Mouse (Mus musculus): ENCODE data around the gene Fam204a. TPM values are rescaled to one million over a fixed set of nuclear protein-coding genes. Genes with fewer than 3 reads are reported as not detected.

Gene Fam204a
- polyA plus RNA-seq (2014; fragmentation: Illumina TruSeq; extraction: RNeasy Lipid Tissue Mini Kit (QIAGEN cat#74804); ENCODE audit: low read depth, low replicate concordance), result 33.3 TPM

GRCm38 (mm10) chr19:60225899-60226844, at the start of gene Fam204a:
TSS of gene Fam204a (minus strand) at chr19:60226701.

Other genes starting within 250 kb of the Fam204a start
- gene Prlhr, start 241.6 kb upstream of the Fam204a start, polyA plus RNA-seq (2014; fragmentation: Illumina TruSeq; extraction: RNeasy Lipid Tissue Mini Kit (QIAGEN cat#74804); ENCODE audit: low read depth, low replicate concordance), result not detected